Mouse (Mus musculus) hindbrain, embryonic 10.5 days (tissue): ENCODE measurements around the gene Nr2f2. TPM values are rescaled to one million over a fixed set of nuclear protein-coding genes. Genes with fewer than 3 reads are reported as not detected.

Experiments used
- DNase-seq: peaks from one replicate; pipeline ENCODE4 v3.0.0-alpha.2; 2017; ENCODE audit warnings: low spot score
- H3K27ac ChIP-seq: fragments of 300-500 bp; sonication (generic); 2 replicates; pipeline ENCODE4 v1.5.1; 2016; ENCODE audit warnings: mild to moderate bottlenecking, moderate library complexity
- H3K27me3 ChIP-seq: fragments of 300-500 bp; sonication (generic); 2 replicates; pipeline ENCODE4 v1.6.1; 2016; ENCODE audit warnings: mild to moderate bottlenecking; ENCODE audit not compliant: poor library complexity, insufficient read depth, severe bottlenecking
- H3K36me3 ChIP-seq: fragments of 300-500 bp; sonication (generic); 2 replicates; pipeline ENCODE4 v1.6.1; 2016; ENCODE audit warnings: mild to moderate bottlenecking, moderate library complexity
- H3K4me1 ChIP-seq: fragments of 300-500 bp; sonication (generic); replicated peaks from 2 replicates; pipeline ENCODE4 v1.6.1; 2016; ENCODE audit warnings: mild to moderate bottlenecking
- H3K4me3 ChIP-seq: fragments of 300-500 bp; sonication (generic); 2 replicates; pipeline ENCODE4 v1.5.1; 2016; ENCODE audit warnings: mild to moderate bottlenecking, moderate library complexity
- H3K9me3 ChIP-seq: fragments of 300-500 bp; sonication (generic); 2 replicates; pipeline ENCODE4 v1.6.1; 2016; ENCODE audit warnings: mild to moderate bottlenecking, moderate library complexity
- WGBS: fragments of 180-500 bp; shearing (Covaris S2); methylation state at CpG from one replicate; pipeline ENCODE4 v1.1.7; 2016; 5-methylcytosine and 5-hydroxymethylcytosine counted together
- polyA plus RNA-seq: library from polyadenylated mRNA; unstranded; fragments of >200 nt; fragmentation: Nextera tagmentation; extraction: Ambion mirVana; gene quantifications from 2 replicates; pipeline ENCODE4 v1.2.1, GENCODE M21; 2016

Gene Nr2f2
- polyA plus RNA-seq, 1 experiment from 2014 or later, result 83.4 TPM

DNA sequence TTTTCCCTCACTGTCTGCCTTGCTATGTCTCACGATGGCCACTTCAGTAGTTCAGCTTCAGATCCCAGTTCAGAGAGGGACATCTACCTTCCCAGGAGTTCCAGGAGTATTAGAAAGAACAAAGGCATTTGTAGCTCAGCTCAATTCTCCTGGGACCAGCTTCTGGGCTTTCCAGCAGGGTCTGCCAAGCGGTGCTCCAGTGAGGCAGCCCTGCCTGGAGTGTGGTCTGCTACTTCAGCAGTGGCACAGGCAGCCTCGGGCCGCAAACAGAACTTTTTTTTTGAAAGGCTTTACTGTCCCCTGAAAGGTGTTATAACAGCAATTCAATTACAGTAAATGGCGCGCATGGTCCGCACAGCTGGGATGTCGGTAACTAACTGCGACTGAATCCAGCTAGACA is 42.5 kb downstream of the Nr2f2 start:
- H3K4me1 ChIP-seq, result peaks cover 50% of the 10 kb centered on the region
- H3K27me3 ChIP-seq, result peaks cover 96% of the 10 kb centered on the region
- WGBS, result 7% methylated on average over 9 of the region's 9 CpGs
- no peak overlapping the region for H3K4me3 ChIP-seq
- DNase-seq, result no peak
- no peak overlapping the region; the same call in 1 of the 2 replicates for H3K27ac ChIP-seq
- no peaks in the 10 kb centered on the region for H3K36me3 ChIP-seq
- no peaks in the 10 kb centered on the region for H3K9me3 ChIP-seq

DNA sequence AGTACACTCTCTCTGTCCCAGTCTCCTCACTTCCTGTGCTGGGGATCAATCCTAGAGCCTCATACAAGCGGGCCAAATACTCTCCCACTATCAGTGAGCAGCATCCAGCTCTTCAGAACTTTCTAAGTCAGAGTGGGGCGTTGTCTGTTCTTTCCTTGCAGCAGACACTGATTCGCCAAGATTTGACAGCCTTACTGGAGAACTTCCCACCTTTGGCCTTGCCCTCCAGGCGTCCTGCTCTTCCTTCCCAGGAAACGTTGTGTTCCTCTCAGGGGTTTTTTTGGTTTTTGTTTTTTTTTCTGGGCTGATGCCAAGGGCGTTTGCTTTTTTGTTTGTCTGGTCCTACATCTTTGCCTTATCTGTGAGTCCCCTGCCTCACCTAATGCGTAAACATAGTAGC is 60.8 kb downstream of the Nr2f2 start:
- DNase-seq, result no peak
- Histone ChIP-seq H3K27ac (no peak overlapping the region), H3K4me3 (no peak overlapping the region), H3K4me1 (no peaks in the 10 kb centered on the region), H3K36me3 (peaks cover 5% of the 10 kb centered on the region; the same call in 1 of the 2 replicates), H3K27me3 (no peaks in the 10 kb centered on the region), H3K9me3 (no peaks in the 10 kb centered on the region)
- WGBS, result 58% methylated on average over 7 of the region's 7 CpGs

DNA sequence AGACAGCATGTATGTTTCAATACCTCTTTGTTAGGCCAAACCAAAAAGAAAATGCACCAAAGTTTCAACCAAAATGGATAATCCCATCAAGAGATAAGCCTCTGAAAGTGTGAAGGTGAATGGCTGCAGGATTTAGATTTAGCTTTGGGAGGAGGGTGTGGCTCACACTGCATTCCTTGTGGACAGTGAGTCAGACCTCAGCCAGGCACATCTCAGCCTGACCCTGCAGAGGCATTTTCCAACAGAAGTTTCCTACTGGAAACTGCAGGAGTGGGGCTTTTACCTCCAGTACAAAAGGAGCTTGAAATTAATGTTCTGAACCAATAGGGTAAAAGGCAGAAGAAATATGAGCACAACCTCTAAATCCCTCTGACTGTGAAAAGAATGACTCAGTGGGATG is 62.1 kb downstream of the Nr2f2 start:
- H3K27ac ChIP-seq, result no peak overlapping the region
- peaks cover 5% of the 10 kb centered on the region; the same call in 1 of the 2 replicates for H3K36me3 ChIP-seq
- DNase-seq, result no peak
- no peak overlapping the region for H3K4me3 ChIP-seq
- H3K9me3 ChIP-seq, result no peaks in the 10 kb centered on the region
- no peaks in the 10 kb centered on the region for H3K4me1 ChIP-seq
- no peaks in the 10 kb centered on the region for H3K27me3 ChIP-seq
